Mouse (Mus musculus) forebrain, embryonic 16.5 days (tissue): ENCODE data around the gene Fam129a. TPM values are rescaled to one million over a fixed set of nuclear protein-coding genes. Genes with fewer than 3 reads are reported as not detected.
A peak's percentile ranks its signal among the peaks of the same experiment; 100 is the strongest.
"Not testable (repeated sequence)": the region's sequence is repeated elsewhere in the genome, so short reads cannot be mapped to it uniquely, and the experiment has no call there.

Source experiments
- ATAC-seq: fragments of 200-750 bp; cut with Nextera tagmentation; 2 replicates; pipeline ENCODE4 v1.8.0; 2017; ENCODE audit warnings: mild to moderate bottlenecking, moderate library complexity
- H3K27ac ChIP-seq: fragments of 300-500 bp; sonication (generic); 2 replicates; pipeline ENCODE4 v1.5.1; 2014; ENCODE audit warnings: low read length, control low read depth
- H3K27me3 ChIP-seq: fragments of 300-500 bp; sonication (generic); replicated peaks from 2 replicates; pipeline ENCODE4 v1.6.1; 2014; ENCODE audit warnings: low read length; ENCODE audit not compliant: control insufficient read depth, insufficient read depth
- H3K36me3 ChIP-seq: fragments of 300-500 bp; sonication (generic); 2 replicates; pipeline ENCODE4 v1.6.1; 2014; ENCODE audit not compliant: control insufficient read depth, insufficient read depth
- H3K4me1 ChIP-seq: fragments of 300-500 bp; sonication (generic); replicated peaks from 2 replicates; pipeline ENCODE4 v1.6.1; 2014; ENCODE audit warnings: low read length; ENCODE audit not compliant: control insufficient read depth, insufficient read depth
- H3K4me2 ChIP-seq: fragments of 300-500 bp; sonication (generic); 2 replicates; pipeline ENCODE4 v1.6.1; 2014; ENCODE audit warnings: mild to moderate bottlenecking, low read length, control low read depth
- H3K4me3 ChIP-seq: fragments of 300-500 bp; sonication (generic); replicated peaks from 2 replicates; pipeline ENCODE4 v1.5.1; 2014; ENCODE audit warnings: mild to moderate bottlenecking, low read length, control low read depth
- H3K9ac ChIP-seq: fragments of 300-500 bp; sonication (generic); replicated peaks from 2 replicates; pipeline ENCODE4 v1.6.1; 2014; ENCODE audit warnings: low read depth, low read length, control low read depth
- H3K9me3 ChIP-seq: fragments of 300-500 bp; sonication (generic); 2 replicates; pipeline ENCODE4 v1.6.1; 2016; ENCODE audit warnings: low read length; ENCODE audit not compliant: control insufficient read depth
- WGBS: fragments of 180-500 bp; shearing (Covaris S2); extraction: QIAGEN DNeasy Blood & Tissue Kit; methylation state at CpG from one replicate; pipeline ENCODE4 v1.1.7; 2014; 5-methylcytosine and 5-hydroxymethylcytosine counted together
- polyA plus RNA-seq: library from polyadenylated mRNA; unstranded; fragments of >200 nt; fragmentation: Nextera tagmentation; extraction: Ambion mirVana; gene quantifications from 2 replicates; pipeline ENCODE4 v1.2.1, GENCODE M21; 2015

Gene Fam129a
- polyA plus RNA-seq, 1 experiment from 2014 or later: 0.68 TPM

DNA sequence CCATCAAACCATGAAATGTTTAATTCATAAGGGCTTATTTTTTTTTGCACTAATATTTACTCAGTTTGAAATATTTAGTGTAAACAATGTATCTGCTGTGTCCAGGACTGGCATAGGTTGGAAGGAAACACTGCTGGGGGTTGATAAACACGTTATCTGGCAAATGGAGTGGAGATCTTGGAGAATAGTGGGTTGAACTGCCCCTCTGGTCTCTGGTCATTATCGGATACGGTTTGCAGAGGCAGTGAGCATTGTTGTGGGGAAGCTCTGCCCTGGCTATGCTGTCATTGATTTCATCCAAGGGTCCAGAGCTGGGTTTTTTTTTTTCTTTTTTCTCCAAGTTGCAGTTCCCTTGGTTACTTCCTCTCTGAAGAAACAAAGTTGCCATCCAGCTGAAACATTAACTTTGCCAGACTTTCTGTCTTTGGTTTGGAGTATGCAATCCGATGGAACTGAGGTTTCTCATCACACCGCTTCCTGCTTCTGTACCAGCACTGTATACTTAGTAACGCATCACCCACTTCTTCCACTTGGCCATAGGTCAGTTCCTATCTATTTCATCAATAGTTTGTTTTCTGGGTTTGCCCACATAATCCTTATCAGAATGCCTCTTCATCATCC, 26.8 kb downstream of the Fam129a start:
- Histone ChIP-seq H3K4me3 (no peak overlapping the region), H3K27ac (no peak overlapping the region), H3K4me1 (no peaks in the 10 kb centered on the region), H3K27me3 (no peaks in the 10 kb centered on the region), H3K9ac (no peak overlapping the region), H3K36me3 (no peaks in the 10 kb centered on the region), H3K9me3 (no peaks in the 10 kb centered on the region), H3K4me2 (no peak overlapping the region)
- WGBS: 86% methylated on average over 6 of the region's 6 CpGs
- ATAC-seq: no peak

DNA sequence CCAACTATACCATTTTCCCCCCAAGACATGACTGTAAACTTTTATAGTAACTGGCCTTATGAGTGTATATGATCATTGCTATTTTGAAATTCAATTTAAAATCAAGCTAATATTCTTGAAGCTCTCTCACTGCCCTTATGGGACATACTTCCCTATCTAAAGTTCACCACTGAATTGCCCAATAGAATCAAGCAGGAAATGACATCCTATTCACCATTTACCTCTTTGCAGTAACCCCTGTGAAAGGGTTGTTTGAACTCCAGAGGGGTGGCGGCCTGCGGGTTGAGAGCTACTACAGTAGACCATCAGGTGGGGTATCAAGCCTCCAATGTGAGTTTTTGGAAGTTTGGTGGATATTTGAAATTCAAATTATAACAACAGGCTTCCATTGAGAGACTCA, 27.9 kb downstream of the Fam129a start:
- no peak overlapping the region for H3K4me3 ChIP-seq
- WGBS: 96% methylated on average over 2 of the region's 2 CpGs
- H3K27ac ChIP-seq: no peak overlapping the region
- H3K36me3 ChIP-seq: no peaks in the 10 kb centered on the region
- H3K9me3 ChIP-seq: no peaks in the 10 kb centered on the region
- H3K27me3 ChIP-seq: no peaks in the 10 kb centered on the region
- no peak for ATAC-seq
- no peak overlapping the region for H3K9ac ChIP-seq
- H3K4me2 ChIP-seq: no peak overlapping the region
- no peaks in the 10 kb centered on the region for H3K4me1 ChIP-seq

DNA sequence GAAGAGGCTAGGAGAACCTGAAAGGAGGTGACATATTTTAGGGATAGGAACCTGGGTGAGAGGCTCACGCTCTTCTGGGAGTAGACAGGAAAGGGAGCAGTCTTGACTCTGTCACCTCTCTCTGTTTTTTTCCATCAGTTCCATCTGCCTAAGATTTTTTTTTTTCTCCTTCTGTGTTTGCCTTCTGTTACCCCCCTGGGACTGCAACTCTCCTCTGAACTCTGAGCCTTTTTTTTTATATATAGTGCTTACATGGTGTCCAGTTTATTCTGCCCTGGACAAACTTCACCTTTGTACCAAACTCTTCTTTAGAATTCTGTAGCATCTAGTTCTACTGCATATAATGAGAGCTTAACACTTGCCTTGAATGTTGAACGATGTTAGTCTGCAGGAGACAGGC, 33.3 kb downstream of the Fam129a start:
- 79% methylated on average over 2 of the region's 2 CpGs for WGBS
- Histone ChIP-seq H3K27ac (no peak overlapping the region), H3K36me3 (no peaks in the 10 kb centered on the region), H3K4me1 (no peaks in the 10 kb centered on the region), H3K9me3 (no peaks in the 10 kb centered on the region), H3K9ac (no peak overlapping the region), H3K4me2 (no peak overlapping the region), H3K4me3 (no peak overlapping the region), H3K27me3 (no peaks in the 10 kb centered on the region)
- no peak for ATAC-seq

DNA sequence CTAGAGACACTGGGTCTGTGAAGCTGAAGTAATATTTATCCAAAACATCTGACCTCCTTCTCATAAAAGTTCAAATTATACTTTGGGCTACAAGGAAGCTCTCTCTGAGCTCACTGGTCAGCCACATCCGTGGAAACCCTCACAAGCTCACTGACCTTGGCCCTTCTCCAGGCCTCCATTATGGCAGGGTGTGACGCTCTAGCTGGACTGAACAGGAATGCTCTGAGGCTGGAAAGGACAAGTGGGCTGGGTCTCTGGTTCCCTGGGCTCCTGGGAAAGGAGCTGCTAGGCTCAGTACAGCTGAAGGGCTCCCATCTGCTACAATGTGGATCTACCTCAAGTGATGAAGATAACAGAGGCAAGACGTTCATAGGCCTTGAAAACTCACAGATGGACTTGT, 37.0 kb downstream of the Fam129a start:
- ATAC-seq, H3K27ac ChIP-seq, H3K4me3 ChIP-seq, H3K9ac ChIP-seq, H3K27me3 ChIP-seq, H3K36me3 ChIP-seq, H3K9me3 ChIP-seq, H3K4me1 ChIP-seq, H3K4me2 ChIP-seq: not testable (repeated sequence)
- WGBS: 73% methylated on average over 3 of the region's 3 CpGs

DNA sequence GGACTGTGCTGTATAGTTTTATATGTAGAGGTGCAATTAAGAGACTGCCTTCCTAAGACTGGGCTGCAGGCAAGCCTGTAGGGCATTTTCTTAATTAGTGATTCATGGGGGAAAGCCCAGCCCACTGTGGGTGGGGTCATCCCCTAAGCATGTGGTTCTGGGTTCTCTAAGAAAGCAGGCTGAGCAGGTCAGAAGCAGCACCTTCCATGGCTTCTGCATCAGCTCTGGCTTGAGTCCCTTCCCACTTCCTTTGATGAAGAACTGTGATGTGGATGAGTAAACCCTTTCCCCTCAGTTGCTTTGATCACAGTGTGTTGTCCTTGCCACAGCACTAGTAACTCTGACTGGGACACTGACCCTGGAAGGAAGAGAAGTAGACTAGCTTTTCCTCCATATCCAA, 39.6 kb downstream of the Fam129a start:
- no peaks in the 10 kb centered on the region for H3K36me3 ChIP-seq
- H3K27me3 ChIP-seq: no peaks in the 10 kb centered on the region
- no peak overlapping the region for H3K4me2 ChIP-seq
- no peaks in the 10 kb centered on the region for H3K4me1 ChIP-seq
- H3K27ac ChIP-seq: no peak overlapping the region
- H3K9ac ChIP-seq: no peak overlapping the region
- no peak overlapping the region for H3K4me3 ChIP-seq
- H3K9me3 ChIP-seq: no peaks in the 10 kb centered on the region
- ATAC-seq: no peak

DNA sequence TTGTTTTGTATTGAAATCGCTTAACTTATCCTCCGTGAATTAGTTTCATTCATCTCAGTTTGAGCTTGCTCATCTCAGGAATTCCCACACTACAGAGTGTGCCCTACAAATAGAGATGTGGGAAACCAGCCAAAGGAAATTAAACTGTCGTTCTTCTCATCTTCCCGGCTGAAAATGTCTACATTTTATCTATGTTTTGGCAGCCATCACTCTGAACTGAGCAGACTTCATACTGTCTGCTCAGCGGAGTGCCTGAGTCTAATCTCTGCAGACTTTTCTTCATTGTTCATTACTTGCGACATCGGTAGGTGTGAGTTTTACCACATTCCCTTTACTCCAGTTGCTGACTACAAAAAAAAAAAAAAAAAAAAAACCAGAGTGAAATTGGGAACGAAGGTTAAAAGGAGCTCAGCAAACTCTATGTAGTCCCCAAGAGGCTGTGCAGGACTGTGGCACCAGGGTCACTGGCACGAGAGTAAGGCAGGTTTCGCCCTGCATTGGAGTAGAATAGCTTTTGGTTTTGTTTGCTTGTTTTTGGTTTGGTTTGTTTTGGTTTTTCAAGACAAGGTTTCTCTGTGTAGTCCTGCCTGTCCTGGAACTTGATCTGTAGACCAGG, 43.4 kb downstream of the Fam129a start:
- H3K9me3 ChIP-seq: no peaks in the 10 kb centered on the region
- no peak overlapping the region for H3K4me2 ChIP-seq
- no peak overlapping the region for H3K27ac ChIP-seq
- no peak overlapping the region for H3K4me3 ChIP-seq
- H3K27me3 ChIP-seq: no peaks in the 10 kb centered on the region
- ATAC-seq: peak; percentile 67
- H3K9ac ChIP-seq: no peak overlapping the region
- no peaks in the 10 kb centered on the region for H3K36me3 ChIP-seq
- no peaks in the 10 kb centered on the region for H3K4me1 ChIP-seq
- WGBS: 51% methylated on average over 10 of the region's 10 CpGs

DNA sequence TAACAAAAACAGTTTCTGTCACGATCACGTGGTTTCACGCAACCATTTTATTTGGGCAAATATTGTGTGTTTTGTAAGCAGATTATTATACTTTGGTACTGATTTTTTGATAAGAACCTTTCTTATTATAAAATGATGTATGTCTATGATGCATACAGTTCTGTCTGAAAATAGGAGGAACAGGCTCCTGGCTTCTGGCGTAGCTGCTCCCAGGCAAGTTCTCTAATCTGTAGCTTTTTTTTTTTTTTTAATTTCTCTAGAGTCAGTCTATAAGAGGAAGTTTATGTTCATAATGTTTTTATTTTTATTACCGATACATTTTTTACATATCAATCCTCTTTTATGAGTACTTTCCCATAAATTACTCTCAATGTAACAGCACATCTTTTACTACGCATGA, 44.6 kb downstream of the Fam129a start:
- no peaks in the 10 kb centered on the region for H3K36me3 ChIP-seq
- no peaks in the 10 kb centered on the region for H3K27me3 ChIP-seq
- no peak overlapping the region for H3K9ac ChIP-seq
- H3K9me3 ChIP-seq: no peaks in the 10 kb centered on the region
- ATAC-seq: no peak
- H3K27ac ChIP-seq: no peak overlapping the region
- H3K4me3 ChIP-seq: no peak overlapping the region
- H3K4me2 ChIP-seq: no peak overlapping the region
- WGBS: 98% methylated on average over 6 of the region's 6 CpGs
- H3K4me1 ChIP-seq: no peaks in the 10 kb centered on the region

DNA sequence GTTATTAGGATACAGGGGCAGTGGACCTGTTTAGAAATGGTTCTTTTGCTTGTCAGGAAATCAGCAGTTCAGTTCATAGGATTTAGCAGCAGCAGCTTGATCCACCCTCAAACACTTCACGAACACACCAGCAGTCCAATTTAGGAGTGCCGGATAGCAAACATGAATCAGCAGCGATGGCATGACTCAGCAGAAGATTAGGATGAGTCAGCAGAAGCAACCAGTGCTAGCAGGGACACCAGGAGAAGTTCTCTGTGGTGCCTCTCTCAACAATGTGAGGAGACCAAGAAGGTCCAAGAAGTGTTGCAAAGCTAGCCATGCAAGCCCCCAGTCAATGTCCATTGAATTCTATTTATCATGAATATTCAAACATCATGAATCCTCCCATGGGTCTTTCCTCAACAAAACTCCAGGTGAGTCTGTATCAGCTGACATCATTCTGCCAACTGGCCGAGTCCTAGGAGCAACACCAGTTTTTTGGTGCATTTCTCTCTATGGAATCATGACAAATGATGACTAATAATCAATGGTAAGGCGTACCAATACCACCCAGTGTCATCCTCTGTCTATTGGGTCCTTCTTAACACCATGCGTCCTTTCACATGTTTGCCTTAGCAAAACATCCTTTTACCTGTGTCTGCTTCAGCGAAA, 45.7 kb downstream of the Fam129a start:
- ATAC-seq: no peak
- WGBS: 91% methylated on average over 7 of the region's 7 CpGs
- no peaks in the 10 kb centered on the region for H3K9me3 ChIP-seq
- no peaks in the 10 kb centered on the region for H3K27me3 ChIP-seq
- no peaks in the 10 kb centered on the region for H3K4me1 ChIP-seq
- H3K9ac ChIP-seq: no peak overlapping the region
- no peaks in the 10 kb centered on the region for H3K36me3 ChIP-seq
- no peak overlapping the region for H3K4me3 ChIP-seq
- H3K27ac ChIP-seq: no peak overlapping the region
- no peak overlapping the region for H3K4me2 ChIP-seq

DNA sequence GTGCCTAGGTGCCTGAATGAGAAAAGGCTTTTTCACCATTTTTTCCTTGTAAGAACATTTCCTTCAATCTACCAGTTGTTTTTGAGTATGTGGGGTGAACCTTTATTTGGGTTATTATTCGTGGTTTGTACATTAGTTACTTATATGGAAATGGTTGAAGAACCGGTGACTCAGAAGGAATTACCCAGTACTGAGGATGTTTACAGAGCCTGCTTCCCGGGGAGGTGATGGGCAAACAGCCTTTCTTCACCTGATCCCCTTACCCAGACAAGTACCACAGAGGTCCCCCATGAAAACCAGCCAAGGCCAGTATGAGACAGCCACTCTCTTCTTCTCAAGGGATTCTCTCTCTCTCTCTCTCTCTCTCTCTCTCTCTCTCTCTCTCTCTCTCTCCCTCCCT, 47.3 kb downstream of the Fam129a start:
- Histone ChIP-seq H3K4me3 (no peak overlapping the region), H3K27me3 (no peaks in the 10 kb centered on the region), H3K27ac (no peak overlapping the region), H3K9me3 (no peaks in the 10 kb centered on the region), H3K36me3 (no peaks in the 10 kb centered on the region), H3K4me1 (no peaks in the 10 kb centered on the region), H3K4me2 (no peak overlapping the region), H3K9ac (no peak overlapping the region)
- no peak for ATAC-seq
- 84% methylated on average over 3 of the region's 3 CpGs for WGBS
